Mouse (Mus musculus) myocyte (in vitro differentiated cells): ENCODE data around the gene Tbc1d2. TPM values are rescaled to one million over a fixed set of nuclear protein-coding genes. Genes with fewer than 3 reads are reported as not detected.

Source experiments
- H3K27me3 ChIP-seq: one replicate; pipeline ENCODE4 v1.6.1; 2011; ENCODE audit not compliant: control insufficient read depth, insufficient read depth, insufficient read length
- H3K36me3 ChIP-seq: one replicate; pipeline ENCODE4 v1.6.1; 2011; ENCODE audit not compliant: control insufficient read depth, insufficient read depth
- H3K4me2 ChIP-seq: one replicate; pipeline ENCODE4 v1.6.1; 2011; ENCODE audit warnings: low read depth, control low read depth
- H3K4me3 ChIP-seq: one replicate; pipeline ENCODE4 v1.5.1; 2011; ENCODE audit warnings: mild to moderate bottlenecking, control low read depth, moderate library complexity
- H3K79me2 ChIP-seq: one replicate; pipeline ENCODE4 v1.6.1; 2011; ENCODE audit not compliant: control insufficient read depth, insufficient read depth
- H3ac ChIP-seq: one replicate; pipeline ENCODE4 v1.6.1; 2011; ENCODE audit not compliant: control insufficient read depth, insufficient read length
- CEBPB ChIP-seq: IDR thresholded peaks from 2 replicates; pipeline ENCODE4 v1.6.1; 2011; ENCODE audit warnings: mild to moderate bottlenecking, moderate library complexity; ENCODE audit not compliant: poor library complexity, insufficient read depth, severe bottlenecking
- E2F4 ChIP-seq: IDR thresholded peaks from one replicate; pipeline ENCODE4 v1.6.1; 2011; ENCODE audit warnings: mild to moderate bottlenecking, control low read depth, moderate library complexity; ENCODE audit not compliant: insufficient read depth
- MAX ChIP-seq: IDR thresholded peaks from one replicate; pipeline ENCODE4 v1.6.1; 2011; ENCODE audit warnings: low read depth, mild to moderate bottlenecking, control low read depth
- MYOD1 ChIP-seq, 3 experiments: IDR thresholded peaks; one replicate each; pipeline ENCODE4 v1.6.1; 2011; ENCODE audit warnings: control low read depth in 2 of 3, low read depth in 2 of 3, mild to moderate bottlenecking in 2 of 3, moderate library complexity in 1 of 3; ENCODE audit not compliant: insufficient read length in 2 of 3, control insufficient read depth in 1 of 3
- MYOG ChIP-seq, 3 experiments: IDR thresholded peaks; one replicate each; pipeline ENCODE4 v1.6.1; 2011; ENCODE audit warnings: control low read depth in 2 of 3, low read depth in 2 of 3, mild to moderate bottlenecking in 2 of 3; ENCODE audit not compliant: insufficient read length in 2 of 3, control insufficient read depth in 1 of 3, insufficient read depth in 1 of 3
- POLR2A ChIP-seq: IDR thresholded peaks from one replicate; pipeline ENCODE4 v1.6.1; 2011; ENCODE audit warnings: low read depth, mild to moderate bottlenecking, control low read depth, moderate library complexity; ENCODE audit not compliant: insufficient read length
- POLR2AphosphoS2 ChIP-seq: IDR thresholded peaks from one replicate; pipeline ENCODE4 v1.6.1; 2011; ENCODE audit warnings: low read depth, control low read depth; ENCODE audit not compliant: insufficient read length
- REST ChIP-seq: IDR thresholded peaks from one replicate; pipeline ENCODE4 v1.6.1; 2011; ENCODE audit warnings: mild to moderate bottlenecking, control low read depth, moderate library complexity; ENCODE audit not compliant: insufficient read depth, insufficient read length
- SRF ChIP-seq: IDR thresholded peaks from one replicate; pipeline ENCODE4 v1.6.1; 2011; ENCODE audit warnings: low read depth; ENCODE audit not compliant: control insufficient read depth, insufficient read length
- TCF12 ChIP-seq: IDR thresholded peaks from one replicate; pipeline ENCODE4 v1.6.1; 2011; ENCODE audit warnings: mild to moderate bottlenecking, control low read depth; ENCODE audit not compliant: poor library complexity, insufficient read depth, severe bottlenecking
- TCF3 ChIP-seq: IDR thresholded peaks from one replicate; pipeline ENCODE4 v1.6.1; 2011; ENCODE audit warnings: low read depth, control low read depth; ENCODE audit not compliant: insufficient read length
- USF1 ChIP-seq: IDR thresholded peaks from one replicate; pipeline ENCODE4 v1.6.1; 2011; ENCODE audit warnings: low read depth, mild to moderate bottlenecking, control low read depth, moderate library complexity
- polyA plus RNA-seq: library from polyadenylated mRNA; unstranded; fragments of >200 nt; fragmentation: generic; extraction: Trizol; gene quantifications from one replicate; pipeline ENCODE4 v1.2.1, GENCODE M21; 2012; ENCODE audit warnings: missing spikeins

The Tbc1d2 gene
- polyA plus RNA-seq, 1 experiment = 0.20 TPM

DNA sequence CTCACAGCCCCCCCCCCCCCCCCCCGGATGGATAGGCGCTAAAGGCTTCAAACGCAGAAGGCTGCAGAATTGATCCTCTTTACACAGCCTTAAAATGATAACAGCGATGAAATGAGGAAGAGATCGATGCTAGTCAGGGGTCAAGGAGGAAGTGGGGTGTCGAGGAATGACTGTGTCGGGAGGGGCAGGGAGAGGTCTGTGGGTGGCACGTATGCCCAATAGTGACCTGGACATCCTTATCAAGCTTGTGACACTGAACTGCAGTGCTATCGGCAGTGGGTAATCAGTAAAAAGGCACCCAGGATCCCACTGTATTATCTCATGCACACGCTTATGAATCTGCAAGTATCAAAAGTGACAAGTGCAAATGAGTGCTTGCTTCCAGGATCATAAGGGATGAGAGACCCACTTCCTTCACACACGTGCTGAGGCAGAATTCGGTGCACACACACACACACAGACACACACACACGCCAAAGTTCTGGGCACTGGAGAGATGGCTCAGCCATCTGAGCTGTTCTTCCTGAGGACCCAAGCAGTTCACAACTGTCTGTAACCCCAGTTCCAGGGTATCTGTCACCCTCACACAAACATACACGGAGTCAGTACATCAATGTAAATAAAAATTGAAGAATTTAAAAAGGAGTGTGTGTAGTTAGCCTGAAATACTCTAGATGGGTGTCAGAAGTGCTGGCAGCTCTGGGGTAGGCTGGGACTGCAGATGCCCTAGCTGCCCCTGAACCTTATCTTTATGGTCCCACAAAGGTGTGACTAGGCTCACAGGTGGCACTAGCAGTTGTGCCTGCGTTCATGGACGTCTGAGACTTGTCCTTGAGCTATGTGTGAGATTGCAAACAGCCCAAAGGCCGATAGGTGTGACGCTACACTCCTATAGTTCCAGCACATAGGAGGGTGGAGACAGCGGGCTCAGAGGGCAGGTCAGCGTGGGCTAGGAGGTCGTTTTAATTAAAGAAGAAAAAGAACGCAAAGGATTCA is 91.0 kb downstream of the Tbc1d2 start:
- Histone ChIP-seq H3K36me3 (no peaks in the 10 kb centered on the region), H3ac (no peak overlapping the region), H3K27me3 (no peaks in the 10 kb centered on the region), H3K4me3 (no peak overlapping the region), H3K79me2 (no peaks in the 10 kb centered on the region), H3K4me2 (no peak overlapping the region)
- TF ChIP-seq REST = no peak
- TF ChIP-seq MAX = no peak
- TF ChIP-seq POLR2AphosphoS2 = no peak

- no peak for TF ChIP-seq E2F4
- no peak for TF ChIP-seq POLR2A
- TF ChIP-seq CEBPB = no peak
- TF ChIP-seq SRF = no peak
- no peak for TF ChIP-seq MYOD1 (IDR thresholded peaks at IDR 0.05; ENCODE audit: control insufficient read depth in 1 of 3, insufficient read length in 2 of 3, low read depth in 2 of 3)
- no peak for TF ChIP-seq MAX
- TF ChIP-seq TCF3 = no peak
- no peak for TF ChIP-seq TCF12
- TF ChIP-seq USF1 = no peak
- no peak for TF ChIP-seq MYOG (IDR thresholded peaks at IDR 0.05; ENCODE audit: control insufficient read depth in 1 of 3, insufficient read depth in 1 of 3, insufficient read length in 2 of 3, low read depth in 2 of 3)
- no peak for TF ChIP-seq POLR2AphosphoS2
- TF ChIP-seq REST = no peak
- H3ac ChIP-seq = no peak overlapping the region
- H3K4me3 ChIP-seq = no peak overlapping the region
- H3K27me3 ChIP-seq = no peaks in the 10 kb centered on the region
- H3K79me2 ChIP-seq = no peaks in the 10 kb centered on the region
- no peak overlapping the region for H3K4me2 ChIP-seq
- H3K36me3 ChIP-seq = no peaks in the 10 kb centered on the region
Measured at GRCm38 (mm10) chr4:46556933-46557332, 93.1 kb downstream of the Tbc1d2 start.

GRCm38 (mm10) chr4:46555762-46556161 is 94.2 kb downstream of the Tbc1d2 start:
- H3K79me2 ChIP-seq = no peaks in the 10 kb centered on the region
- H3K4me3 ChIP-seq = no peak overlapping the region
- no peaks in the 10 kb centered on the region for H3K27me3 ChIP-seq
- H3ac ChIP-seq = no peak overlapping the region
- H3K36me3 ChIP-seq = no peaks in the 10 kb centered on the region
- no peak overlapping the region for H3K4me2 ChIP-seq
- TF ChIP-seq MAX (no peak), TCF3 (no peak), POLR2AphosphoS2 (no peak), SRF (no peak), MYOD1 (IDR thresholded peaks at IDR 0.05; ENCODE audit: control insufficient read depth in 1 of 3, insufficient read length in 2 of 3, low read depth in 2 of 3) (no peak), TCF12 (no peak)

Other genes with a start within 250 kb of the Tbc1d2 start
- not detected for gene Hemgn, start 236.7 kb downstream of the Tbc1d2 start, polyA plus RNA-seq
- gene Anp32b, start 199.3 kb downstream of the Tbc1d2 start, polyA plus RNA-seq = 228 TPM
- 62.3 TPM for gene Nans, start 161.0 kb downstream of the Tbc1d2 start, polyA plus RNA-seq
- gene Trim14, start 114.1 kb downstream of the Tbc1d2 start, polyA plus RNA-seq = 0.14 TPM
- gene Coro2a, start 48.0 kb downstream of the Tbc1d2 start, polyA plus RNA-seq = 0.30 TPM